Mouse (Mus musculus): ENCODE results near the gene Dync1i1. TPM values are rescaled to one million over a fixed set of nuclear protein-coding genes. Genes with fewer than 3 reads are reported as not detected.

The Dync1i1 gene
- total and polyA plus RNA-seq, 3 experiments: not detected

GRCm38 (mm10) chr6:6067201-6067600 is 341.8 kb downstream of the Dync1i1 start:
- Histone ChIP-seq H3K9me3 (replicated peaks; ENCODE audit: insufficient read depth, low read length) (no peaks in the 10 kb centered on the region), H3K27me3 (ENCODE audit: control insufficient read depth in 1 of 2, insufficient read depth in 2 of 2, low read length in 2 of 2) (no peaks in the 10 kb centered on the region), H3K27ac (ENCODE audit: control insufficient read depth, low read depth, low read length) (no peak overlapping the region), H3K4me3 (ENCODE audit: control insufficient read depth in 1 of 2, insufficient read depth in 1 of 2, low read depth in 2 of 2, low read length in 2 of 2) (no peak overlapping the region), H3K79me2 (ENCODE audit: control insufficient read depth, insufficient read depth, low read length, poor library complexity) (no peaks in the 10 kb centered on the region), H3K4me1 (ENCODE audit: control insufficient read depth in 1 of 2, insufficient read depth in 2 of 2, low read length in 2 of 2) (no peaks in the 10 kb centered on the region), H3K36me3 (ENCODE audit: control insufficient read depth in 1 of 2, insufficient read depth in 2 of 2, low read length in 2 of 2) (no peaks in the 10 kb centered on the region), H3K9ac (ENCODE audit: control insufficient read depth, low read depth, low read length, poor library complexity, severe bottlenecking) (no peak overlapping the region)
- TF ChIP-seq BHLHE40 (IDR thresholded peaks at IDR 0.05; ENCODE audit: borderline replicate concordance, low read depth, low read length) (no peak), HCFC1 (IDR thresholded peaks at IDR 0.05; ENCODE audit: low read depth, low read length) (no peak), MYB (IDR thresholded peaks at IDR 0.05; ENCODE audit: low read depth, low read length) (no peak), CHD2 (IDR thresholded peaks at IDR 0.05; ENCODE audit: low read length) (no peak), POLR2A (IDR thresholded peaks at IDR 0.05; ENCODE audit: control insufficient read depth in 1 of 2, insufficient read depth in 1 of 2, low read depth in 1 of 2, low read length in 2 of 2, poor library complexity in 1 of 2) (no peak), MYC (IDR thresholded peaks at IDR 0.05; ENCODE audit: low read depth, low read length) (no peak), JUND (IDR thresholded peaks at IDR 0.05; ENCODE audit: low read depth, low read length) (no peak), SIN3A (IDR thresholded peaks at IDR 0.05; ENCODE audit: low read length) (no peak), E2F4 (IDR thresholded peaks at IDR 0.05; ENCODE audit: borderline replicate concordance, low read depth, low read length) (no peak), ZC3H11A (IDR thresholded peaks at IDR 0.05; ENCODE audit: low read depth, low read length) (no peak), TCF12 (IDR thresholded peaks at IDR 0.05; ENCODE audit: low read depth, low read length) (peak; percentile 27; the same call in 1 of the 2 replicates), RAD21 (IDR thresholded peaks at IDR 0.05; ENCODE audit: low read depth, low read length) (no peak), NRF1 (IDR thresholded peaks at IDR 0.05; ENCODE audit: insufficient read depth, low read depth, low read length, poor library complexity, severe bottlenecking) (no peak), TBP (IDR thresholded peaks at IDR 0.05; ENCODE audit: low read depth, low read length) (no peak), GATA1 (IDR thresholded peaks at IDR 0.05; ENCODE audit: low read depth, low read length) (peak; percentile 34; the same call in 1 of the 2 replicates), SMC3 (IDR thresholded peaks at IDR 0.05; ENCODE audit: low read depth, low read length) (no peak)
- peak; percentile 2 for DNase-seq (ENCODE audit: low read depth, low spot score)

DNA sequence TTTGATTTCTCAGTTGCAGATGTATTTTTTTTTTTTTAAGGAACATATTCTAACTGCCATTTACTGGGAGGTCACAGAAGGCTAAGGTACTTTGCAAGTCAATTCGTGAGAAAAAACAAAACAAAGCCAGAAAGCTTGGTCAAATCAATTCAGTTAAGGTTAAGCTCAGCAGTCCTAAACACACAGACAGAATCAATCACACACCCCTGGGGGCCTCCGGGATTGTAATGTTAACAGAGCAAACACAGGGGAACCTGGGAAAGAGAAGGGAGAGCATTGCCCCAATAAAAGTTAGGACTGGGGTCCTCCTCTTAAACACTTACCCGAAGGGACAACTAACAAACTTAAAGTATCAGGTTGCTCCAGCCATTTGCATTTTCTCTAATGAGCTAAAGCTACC is 344.6 kb downstream of the Dync1i1 start:
- Histone ChIP-seq H3K9me3 (replicated peaks; ENCODE audit: insufficient read depth, low read length) (no peaks in the 10 kb centered on the region), H3K4me1 (ENCODE audit: control insufficient read depth in 1 of 2, insufficient read depth in 2 of 2, low read length in 2 of 2) (no peaks in the 10 kb centered on the region), H3K27ac (ENCODE audit: control insufficient read depth, low read depth, low read length) (no peak overlapping the region), H3K79me2 (ENCODE audit: control insufficient read depth, insufficient read depth, low read length, poor library complexity) (no peaks in the 10 kb centered on the region), H3K27me3 (ENCODE audit: control insufficient read depth in 1 of 2, insufficient read depth in 2 of 2, low read length in 2 of 2) (no peaks in the 10 kb centered on the region), H3K36me3 (ENCODE audit: control insufficient read depth in 1 of 2, insufficient read depth in 2 of 2, low read length in 2 of 2) (no peaks in the 10 kb centered on the region), H3K4me3 (ENCODE audit: control insufficient read depth in 1 of 2, insufficient read depth in 1 of 2, low read depth in 2 of 2, low read length in 2 of 2) (no peak overlapping the region), H3K9ac (ENCODE audit: control insufficient read depth, low read depth, low read length, poor library complexity, severe bottlenecking) (no peak overlapping the region)
- DNase-seq (ENCODE audit: low read depth, low spot score): no peak
- TF ChIP-seq MAZ (IDR thresholded peaks at IDR 0.05; ENCODE audit: low read depth, low read length) (no peak), ETS1 (IDR thresholded peaks at IDR 0.05; ENCODE audit: low read depth, low read length) (no peak), USF1 (IDR thresholded peaks at IDR 0.05; ENCODE audit: low read depth, low read length) (no peak), E2F4 (IDR thresholded peaks at IDR 0.05; ENCODE audit: borderline replicate concordance, low read depth, low read length) (no peak), MAFK (IDR thresholded peaks at IDR 0.05; ENCODE audit: borderline replicate concordance, low read depth, low read length) (no peak), POLR2AphosphoS5 (IDR thresholded peaks at IDR 0.05; ENCODE audit: borderline replicate concordance, low read depth, low read length) (no peak), NRF1 (IDR thresholded peaks at IDR 0.05; ENCODE audit: insufficient read depth, low read depth, low read length, poor library complexity, severe bottlenecking) (no peak)
